Mouse (Mus musculus) cerebellum, postnatal 4 days (tissue): ENCODE measurements around the gene Cap1.
"Not testable (repeated sequence)": the region's sequence is repeated elsewhere in the genome, so short reads cannot be mapped to it uniquely, and the experiment has no call there.

ENCODE experiments used
- DNase-seq, 2 experiments: peaks; one replicate each; pipeline ENCODE4 v3.0.0; 2022; ENCODE audit warnings: low spot score in 2 of 2, mixed read lengths in 1 of 2

The Cap1 gene

DNA sequence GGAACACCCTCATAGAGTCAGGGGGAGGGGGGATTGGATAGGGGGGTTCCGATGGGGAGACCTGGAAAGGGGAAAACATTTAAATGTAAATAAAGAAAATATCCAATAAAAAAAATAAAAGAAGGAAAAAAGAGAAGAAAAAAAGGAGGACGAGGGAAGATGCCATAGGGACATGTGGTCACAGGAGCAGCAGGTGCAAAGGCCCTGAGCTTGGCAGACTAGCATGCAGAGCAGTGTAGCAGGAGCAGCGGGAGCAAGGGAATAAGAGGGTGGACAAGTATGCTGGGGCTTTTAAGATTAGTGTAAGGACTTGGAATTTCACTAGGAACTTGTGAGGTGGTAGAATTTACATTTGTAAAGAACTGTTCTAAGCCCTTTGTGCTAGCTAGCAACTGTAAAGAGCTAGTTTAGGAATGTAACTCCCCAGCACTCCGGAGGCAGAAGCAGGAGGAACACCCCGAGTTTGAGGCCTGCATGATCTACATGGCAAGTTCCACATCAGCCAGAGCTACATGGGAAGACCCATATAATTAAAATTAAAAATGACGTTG is 48.6 kb downstream of the Cap1 start:
- no peak for DNase-seq

DNA sequence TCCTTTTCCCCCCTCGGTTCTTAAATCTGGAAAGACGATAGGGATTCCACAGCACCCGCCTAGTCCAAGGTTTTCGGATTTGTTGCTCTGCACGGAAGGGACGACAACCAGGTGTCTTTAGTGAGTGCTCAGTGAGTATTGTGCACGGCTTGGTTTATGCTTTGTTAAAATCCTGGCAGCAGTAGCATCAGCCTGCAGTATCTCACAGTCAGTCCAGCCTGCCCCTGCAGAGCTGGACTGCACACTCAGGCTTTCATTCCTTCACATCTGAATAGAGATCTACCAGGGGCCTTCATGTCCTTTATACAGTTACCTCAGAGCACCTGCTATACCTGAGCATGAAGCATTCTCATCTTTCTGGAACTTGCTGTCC is 49.5 kb downstream of the Cap1 start:
- no peak for DNase-seq

DNA sequence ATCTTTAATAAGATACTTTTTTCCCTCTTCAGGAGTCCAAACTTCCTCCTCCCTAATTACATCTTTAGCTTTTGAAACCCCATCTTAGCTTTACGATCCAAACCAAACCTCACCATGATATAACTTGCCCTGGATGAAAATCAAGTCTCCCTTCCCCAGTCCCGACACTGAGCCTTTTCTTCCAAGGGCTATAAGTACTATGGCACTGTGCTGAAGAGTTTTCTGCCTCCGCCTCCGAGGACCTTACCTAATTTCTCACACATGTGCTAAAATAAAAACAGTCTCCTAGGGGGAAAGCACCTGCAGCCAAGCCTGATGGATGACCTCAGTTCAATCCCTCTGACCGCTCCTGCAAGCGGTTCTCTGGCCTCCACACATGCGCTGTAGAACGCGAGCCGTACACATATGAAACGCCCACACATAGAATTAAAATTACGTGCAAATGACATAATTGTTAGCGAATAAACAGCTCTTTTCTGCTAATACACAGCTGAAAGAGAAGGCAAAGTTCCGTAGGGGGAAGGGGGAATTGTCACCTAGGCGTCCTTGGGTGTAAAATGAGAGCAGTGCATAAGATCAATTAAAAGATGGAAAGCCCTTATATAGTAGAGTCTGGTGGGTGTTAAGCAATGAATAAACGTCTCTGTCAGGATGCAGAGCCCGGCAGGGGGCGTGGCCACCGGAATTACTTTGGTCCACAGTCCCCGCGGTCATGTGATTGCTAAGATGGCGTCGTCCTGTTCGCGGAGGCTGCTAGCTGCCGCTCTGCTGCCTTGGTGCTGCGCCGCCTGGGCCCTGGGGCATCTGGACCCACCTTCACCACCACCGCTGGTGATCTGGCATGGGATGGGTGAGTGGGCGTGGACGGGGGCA is 50.1 kb downstream of the Cap1 start, which contains the start of gene Ppt1:
Gene Ppt1, plus strand, starts transcription at position 713 of the 873 bp plus-strand sequence.
- peak; percentile 83 to 89 for DNase-seq

DNA sequence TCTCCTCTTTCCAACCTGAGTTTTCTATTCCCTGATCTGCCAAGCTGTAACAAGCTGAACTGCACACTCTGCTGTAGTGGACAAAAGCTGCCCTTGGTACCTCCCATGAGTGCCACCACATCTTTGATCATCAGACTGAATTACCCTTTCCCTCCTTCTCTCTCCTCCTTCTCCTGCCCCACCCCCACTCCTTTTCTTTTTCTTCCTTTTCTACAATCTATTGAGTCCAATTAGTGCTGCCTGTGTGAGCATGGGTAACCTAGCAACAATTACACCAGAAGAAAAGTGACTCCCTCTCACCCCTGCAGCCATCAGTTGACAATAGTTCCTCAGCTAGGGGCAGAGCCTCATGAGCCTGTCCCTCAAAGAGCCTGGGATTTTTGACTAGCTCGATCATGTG is 54.0 kb downstream of the Cap1 start:
- DNase-seq = no peak

DNA sequence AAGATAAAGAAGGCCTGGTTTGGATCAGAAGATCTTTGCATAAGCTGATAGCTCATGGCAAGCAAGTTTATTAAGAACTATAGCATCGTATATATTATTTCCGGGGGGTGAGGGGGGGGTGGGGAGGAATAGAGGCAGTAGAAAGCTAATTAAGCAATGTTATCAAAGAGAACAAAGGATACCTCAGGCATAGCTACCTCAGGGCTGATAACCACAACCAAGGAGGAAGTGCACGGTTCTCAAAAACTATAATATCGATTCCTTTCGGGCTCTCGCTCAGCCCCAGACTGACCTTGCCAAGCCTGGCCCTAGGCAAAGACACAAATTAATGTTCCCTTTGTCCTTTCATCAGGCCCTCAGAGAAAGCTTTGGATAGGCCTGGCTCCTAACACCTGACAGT is 56.5 kb downstream of the Cap1 start:
- DNase-seq = no peak

DNA sequence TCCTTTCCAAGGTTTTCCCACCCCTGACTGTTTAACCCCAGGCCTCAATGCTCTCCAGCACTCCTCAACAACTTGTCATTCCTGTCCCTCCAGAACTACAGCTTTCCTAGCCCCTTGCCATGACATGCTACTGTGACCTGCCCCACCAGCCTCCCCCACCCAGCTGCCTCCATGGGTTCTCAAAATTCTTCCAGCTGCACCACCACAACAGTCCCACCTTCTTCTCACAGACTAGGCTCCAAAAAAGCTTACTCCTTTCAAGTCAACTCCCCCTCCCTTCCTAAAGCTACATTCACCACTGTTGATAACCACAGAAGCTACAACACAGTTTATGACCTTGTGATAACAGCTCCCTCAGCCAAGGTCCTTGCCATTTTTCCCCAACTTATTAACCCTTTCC is 58.2 kb downstream of the Cap1 start:
- no peak for DNase-seq

DNA sequence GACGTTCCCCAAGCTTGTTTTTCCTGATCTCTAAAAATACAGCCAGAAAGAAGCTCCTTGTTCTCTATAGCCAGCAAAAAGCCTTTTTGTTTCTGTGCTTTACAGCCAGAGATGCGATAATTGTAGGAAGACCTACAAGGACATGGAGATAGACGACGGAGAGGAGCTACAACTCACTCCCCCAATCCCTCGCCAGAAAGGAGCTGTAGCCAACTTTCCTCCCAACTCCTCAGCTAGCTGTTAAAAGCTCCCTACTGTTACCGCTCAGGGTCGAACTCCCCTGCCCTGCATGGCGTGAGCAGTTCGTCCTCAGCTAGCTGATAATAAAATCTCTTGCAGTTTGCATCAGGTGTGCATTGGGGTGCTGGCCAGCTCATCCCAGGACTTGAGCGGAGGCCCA is 64.9 kb downstream of the Cap1 start:
- DNase-seq = not testable (repeated sequence)

DNA sequence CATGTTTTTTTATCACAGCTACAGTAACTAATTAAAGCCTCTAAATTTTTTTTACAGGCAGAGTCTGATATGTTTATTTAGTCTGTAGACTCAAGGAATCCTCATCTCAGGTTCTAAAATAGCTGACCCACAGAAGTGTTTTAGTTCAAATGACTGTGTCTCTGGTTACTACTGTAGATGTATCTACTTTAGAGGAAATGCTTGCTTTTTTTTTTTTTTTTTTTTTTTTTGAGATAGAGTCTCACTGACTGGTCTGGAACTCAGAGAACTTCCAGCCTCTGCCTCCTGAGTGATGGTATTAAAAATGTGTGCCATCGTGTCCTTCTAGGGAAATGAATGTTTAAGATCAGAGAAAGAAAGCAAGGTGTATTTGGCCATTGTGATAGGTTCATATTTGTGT is 69.7 kb downstream of the Cap1 start:
- DNase-seq = no peak

DNA sequence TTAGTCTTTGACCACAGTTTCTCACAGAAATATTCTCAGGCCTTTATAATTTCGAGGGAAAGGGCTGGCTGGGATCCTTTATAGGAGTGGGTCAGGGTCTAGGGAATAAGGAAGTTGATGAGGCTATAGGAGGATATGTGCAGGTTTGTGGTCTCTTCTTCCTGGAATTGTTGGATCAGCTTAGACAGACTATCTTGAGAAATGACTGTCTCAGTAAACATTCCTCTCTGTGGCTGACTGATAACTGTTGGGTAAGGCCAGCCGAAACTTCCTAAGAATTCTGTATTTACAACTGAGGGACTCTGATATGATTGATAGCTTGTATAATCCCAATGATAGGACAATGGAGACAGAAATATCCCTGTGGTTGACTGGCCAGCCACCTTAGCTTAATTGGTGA is 74.0 kb downstream of the Cap1 start:
- DNase-seq = no peak

DNA sequence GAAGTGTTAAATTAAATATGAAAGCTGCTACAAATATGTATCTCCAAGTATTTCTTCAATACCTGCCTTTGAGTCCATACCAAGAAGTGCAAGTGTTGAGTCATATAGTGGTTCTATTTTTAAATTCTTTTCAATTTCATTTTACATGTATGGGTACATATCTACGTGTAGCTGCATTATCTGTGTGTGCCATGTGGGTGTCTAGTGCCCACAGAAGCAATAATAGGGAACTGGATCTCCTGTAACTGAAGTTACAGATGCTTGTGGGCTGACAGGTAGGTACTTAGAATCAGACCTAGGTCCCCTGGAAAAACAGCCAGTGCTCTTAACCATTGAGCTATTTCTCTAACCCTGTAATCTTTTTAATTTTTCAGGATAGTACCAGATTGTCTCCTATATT is 74.7 kb downstream of the Cap1 start:
- DNase-seq = no peak
